Mouse (Mus musculus) brain, embryonic 14.5 days (tissue): ENCODE measurements around the gene Rsc1a1. TPM values are rescaled to one million over a fixed set of nuclear protein-coding genes. Genes with fewer than 3 reads are reported as not detected.

Source experiments
- DNase-seq: peaks from one replicate; pipeline ENCODE4 v3.0.0-alpha.2; 2011; ENCODE audit warnings: low read depth
- CTCF ChIP-seq: fragments of 200-500 bp; IDR thresholded peaks from 2 replicates; pipeline ENCODE4 v1.5.1; 2012; ENCODE audit warnings: inconsistent platforms, mild to moderate bottlenecking, moderate library complexity, borderline replicate concordance; ENCODE audit not compliant: insufficient read depth, insufficient read length; ENCODE audit errors: extremely low read depth
- POLR2A ChIP-seq: fragments of 200-500 bp; IDR thresholded peaks from 2 replicates; pipeline ENCODE4 v1.6.1; 2012; ENCODE audit warnings: mild to moderate bottlenecking, inconsistent platforms, borderline replicate concordance; ENCODE audit not compliant: poor library complexity, insufficient read depth, insufficient read length, severe bottlenecking; ENCODE audit errors: extremely low read depth
- polyA plus RNA-seq: library from polyadenylated mRNA; depleted of rRNA; stranded (reverse); fragments of >200 nt; gene quantifications from 2 replicates; pipeline ENCODE4 v1.2.3, GENCODE M21; 2012; rRNA removed

The Rsc1a1 gene
- polyA plus RNA-seq, 1 experiment = 6.7 TPM

DNA sequence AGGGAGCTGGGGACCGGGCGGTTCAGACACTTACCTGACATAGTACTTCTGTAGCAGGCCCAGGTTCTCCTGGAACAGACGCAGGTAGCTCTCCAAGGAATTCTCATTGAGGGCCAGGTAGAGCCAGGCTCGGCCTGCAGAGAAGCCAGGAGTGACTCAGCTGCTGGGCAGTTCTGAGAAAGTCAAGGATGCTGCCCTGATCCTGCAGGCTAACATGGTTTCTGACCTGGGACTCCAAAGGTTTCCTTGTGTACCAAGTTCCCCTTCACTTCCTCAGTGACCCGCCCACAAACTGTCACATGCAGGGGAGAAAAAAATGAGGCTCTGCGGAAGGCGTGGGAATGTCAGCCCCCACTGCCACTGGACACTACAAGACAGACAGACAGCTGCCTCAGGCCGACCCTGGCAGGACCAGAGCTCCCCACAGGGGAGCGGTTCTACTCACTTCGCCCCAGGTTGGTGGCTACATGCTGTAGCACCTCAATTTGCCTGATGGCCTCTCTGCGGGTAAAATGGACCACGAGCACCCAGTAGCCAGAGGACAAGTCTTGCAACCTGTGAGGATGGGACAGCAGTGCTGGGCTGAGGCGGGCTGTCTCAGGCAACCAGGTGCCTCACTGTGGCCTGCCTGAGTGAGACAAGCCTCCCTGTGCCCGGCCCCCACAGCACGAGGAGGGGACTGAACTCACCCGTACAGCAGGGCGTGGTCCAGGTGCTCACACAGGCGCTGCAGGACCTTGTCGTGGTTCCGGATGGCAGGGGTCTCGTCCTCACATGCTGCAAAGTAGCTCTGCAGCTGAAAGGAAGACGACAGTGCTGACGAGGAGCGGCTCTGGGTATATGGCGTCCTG, 43.2 kb downstream of the Rsc1a1 start:
- DNase-seq = no peak
- TF ChIP-seq POLR2A = no peak
- TF ChIP-seq CTCF = no peak

DNA sequence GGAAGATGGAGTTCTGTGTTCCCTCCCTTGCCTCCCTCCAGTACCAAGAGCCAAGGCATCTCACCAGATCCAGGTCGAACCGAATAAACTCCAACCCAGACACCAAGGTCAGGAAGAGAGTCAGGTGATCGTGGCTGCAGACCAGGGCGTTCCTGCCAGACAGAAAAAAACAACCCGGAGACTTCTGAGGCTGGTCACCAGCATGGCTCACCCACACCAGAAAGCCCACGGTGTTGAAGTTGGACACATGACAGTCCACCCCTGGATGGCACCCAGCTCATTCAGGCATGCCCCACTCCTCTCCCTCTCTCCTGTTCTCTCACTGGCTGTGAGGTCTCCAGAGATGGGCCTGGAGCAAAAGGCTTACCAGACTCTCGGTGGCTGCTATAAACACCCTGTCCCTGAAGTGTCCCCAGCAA, 44.0 kb downstream of the Rsc1a1 start:
- DNase-seq = no peak
- TF ChIP-seq POLR2A (no peak), CTCF (no peak)

DNA sequence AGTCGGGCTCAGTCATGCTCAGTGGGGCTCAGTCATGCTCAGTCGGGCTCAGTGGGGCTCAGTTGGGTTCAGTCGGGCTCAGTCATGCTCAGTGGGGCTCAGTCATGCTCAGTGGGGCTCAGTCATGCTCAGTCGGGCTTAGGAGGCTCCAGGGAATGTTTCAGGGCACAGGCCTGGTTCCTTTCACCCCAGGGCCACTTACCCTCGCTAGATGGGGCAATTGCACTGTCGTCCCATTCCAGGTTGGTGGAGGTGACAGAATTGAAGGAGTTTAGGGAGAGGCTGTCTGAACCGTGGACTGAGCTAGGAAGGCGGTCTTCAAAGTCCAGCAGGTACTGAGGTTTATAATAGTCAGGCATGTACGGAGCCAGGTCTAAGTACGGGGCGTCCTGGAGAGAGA, 45.9 kb downstream of the Rsc1a1 start:
- no peak for TF ChIP-seq CTCF
- TF ChIP-seq POLR2A = no peak
- DNase-seq = no peak

DNA sequence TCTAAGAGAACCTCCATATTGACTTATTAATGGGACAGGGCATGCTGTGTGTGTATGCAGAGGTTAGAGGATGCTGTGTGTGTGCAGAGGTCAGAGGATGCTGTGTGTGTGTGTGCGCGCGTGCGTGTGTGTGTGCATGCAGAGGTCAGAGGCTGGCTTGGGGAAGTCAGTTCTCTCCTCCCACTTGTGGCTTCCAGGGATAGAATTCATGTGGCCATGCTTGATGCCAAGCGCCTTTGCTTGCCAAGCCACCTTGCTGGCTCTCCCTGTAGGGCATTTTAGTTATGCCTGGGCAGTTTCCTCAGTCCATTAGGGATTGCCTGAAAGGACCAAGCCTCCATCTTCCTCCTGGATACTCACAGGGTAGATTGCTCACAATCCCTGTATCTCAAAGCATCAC, 48.7 kb downstream of the Rsc1a1 start:
- TF ChIP-seq POLR2A = no peak
- no peak for TF ChIP-seq CTCF

DNA sequence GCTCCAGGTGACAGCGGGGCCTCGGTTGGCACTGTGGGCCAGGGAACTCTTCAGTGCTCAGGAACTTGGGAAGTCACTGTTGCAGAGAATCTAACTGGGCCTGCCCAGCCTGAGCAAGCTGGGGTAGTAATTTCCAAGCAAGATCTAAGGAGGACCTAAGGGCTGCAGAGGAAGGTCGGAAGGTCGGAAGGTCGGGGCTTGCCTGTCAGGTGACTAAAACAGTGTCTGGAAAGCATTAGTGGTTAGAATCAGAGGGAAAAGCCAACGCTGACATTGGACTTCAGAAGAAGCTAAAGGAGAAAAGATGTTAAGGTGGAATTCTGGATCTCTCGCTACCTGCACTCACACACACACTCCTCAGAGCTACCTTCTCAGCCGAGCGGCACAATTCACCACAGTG, 49.4 kb downstream of the Rsc1a1 start:
- no peak for DNase-seq
- TF ChIP-seq CTCF (no peak), POLR2A (no peak)

More for the DNA sequence above, 48.7 kb downstream of the Rsc1a1 start:
- no peak for DNase-seq

Other genes starting within 250 kb of the Rsc1a1 start
- 0.69 and 0.93 TPM in 2 replicates for gene Srarp, start 249.5 kb downstream of the Rsc1a1 start, polyA plus RNA-seq
- gene Zbtb17, start 240.9 kb downstream of the Rsc1a1 start, polyA plus RNA-seq = 69.2 and 85.4 TPM in 2 replicates
- 9.9 and 32.7 TPM in 2 replicates for gene Spen, start 147.0 kb downstream of the Rsc1a1 start, polyA plus RNA-seq
- 34.7 and 50.7 TPM in 2 replicates for gene Fblim1, start 79.5 kb downstream of the Rsc1a1 start, polyA plus RNA-seq
- 0.14 and 0.44 TPM in 2 replicates for gene Tmem82, start 67.0 kb downstream of the Rsc1a1 start, polyA plus RNA-seq
- gene Slc25a34, start 61.8 kb downstream of the Rsc1a1 start, polyA plus RNA-seq = 0.40 and 0.42 TPM in 2 replicates
- 55.0 and 56.0 TPM in 2 replicates for gene Plekhm2, start 20.7 kb downstream of the Rsc1a1 start, polyA plus RNA-seq
- gene Ddi2, start 37.8 kb upstream of the Rsc1a1 start, polyA plus RNA-seq = 14.2 and 19.5 TPM in 2 replicates
- gene Agmat, start 61.1 kb upstream of the Rsc1a1 start, polyA plus RNA-seq = 0.05 TPM in 2 replicates
- gene Dnajc16, start 105.3 kb upstream of the Rsc1a1 start, polyA plus RNA-seq = 17.7 and 19.9 TPM in 2 replicates
- 27.8 and 29.2 TPM in 2 replicates for gene Casp9, start 108.0 kb upstream of the Rsc1a1 start, polyA plus RNA-seq
- 0.19 and 0.21 TPM in 2 replicates for gene Cela2a, start 140.6 kb upstream of the Rsc1a1 start, polyA plus RNA-seq
- not detected in 2 replicates for gene Ctrc, start 160.8 kb upstream of the Rsc1a1 start, polyA plus RNA-seq
- gene Efhd2, start 189.3 kb upstream of the Rsc1a1 start, polyA plus RNA-seq = 72.6 and 78.7 TPM in 2 replicates